Mouse (Mus musculus) embryo, embryonic 11 days (tissue): ENCODE measurements around the gene Fam167b.

Experiments
- DNase-seq: peaks from one replicate; pipeline ENCODE4 v3.0.0-alpha.2; 2015

The Fam167b gene

GRCm38 (mm10) chr4:129600233-129601158 lies 22.1 kb upstream of the Fam167b start, which contains the start of the genes Eif3i and Tmem234:
Gene Eif3i, minus strand, starts transcription at chr4:129600648.
Gene Tmem234, plus strand, starts transcription at chr4:129600668.
- DNase-seq: peak; percentile 92

- no peak for DNase-seq
These were observed 10.5 kb upstream of the Fam167b start for GRCm38 (mm10) chr4:129588865-129589264.

- no peak for DNase-seq
These were observed 8.6 kb upstream of the Fam167b start for GRCm38 (mm10) chr4:129586943-129587342.

- no peak for DNase-seq
These were observed 7.4 kb upstream of the Fam167b start for GRCm38 (mm10) chr4:129585773-129586172.

GRCm38 (mm10) chr4:129584884-129585608 lies 6.7 kb upstream of the Fam167b start:
- DNase-seq: peak; percentile 90

- peak; percentile 30 for DNase-seq
These were observed 6.0 kb upstream of the Fam167b start for GRCm38 (mm10) chr4:129584370-129584769.

- DNase-seq: no peak
These were observed 3.9 kb upstream of the Fam167b start for GRCm38 (mm10) chr4:129582251-129582650.

- DNase-seq: no peak
These were observed 2.0 kb upstream of the Fam167b start for GRCm38 (mm10) chr4:129580347-129580746.

- DNase-seq: no peak
These were observed 661 bp downstream of the Fam167b start for GRCm38 (mm10) chr4:129577688-129578087.

- DNase-seq: peak; percentile 86
These were observed 1.4 kb downstream of the Fam167b start for GRCm38 (mm10) chr4:129576863-129577491.

- DNase-seq: peak; percentile 21
These were observed 3.0 kb downstream of the Fam167b start for GRCm38 (mm10) chr4:129575171-129575844.

GRCm38 (mm10) chr4:129573430-129573829 lies 4.9 kb downstream of the Fam167b start, which contains the start of gene Lck:
Gene Lck, minus strand, starts transcription at chr4:129573641.
- no peak for DNase-seq

- no peak for DNase-seq
These were observed 5.3 kb downstream of the Fam167b start for GRCm38 (mm10) chr4:129573093-129573370.

GRCm38 (mm10) chr4:129572236-129573092 lies 5.9 kb downstream of the Fam167b start:
- DNase-seq: no peak

GRCm38 (mm10) chr4:129571551-129572084 lies 6.7 kb downstream of the Fam167b start:
- DNase-seq: no peak

GRCm38 (mm10) chr4:129570028-129570427 lies 8.3 kb downstream of the Fam167b start:
- DNase-seq: no peak

- DNase-seq: no peak
These were observed 10.0 kb downstream of the Fam167b start for GRCm38 (mm10) chr4:129568366-129568765.

- DNase-seq: no peak
These were observed 13.2 kb downstream of the Fam167b start for GRCm38 (mm10) chr4:129565139-129565538.

GRCm38 (mm10) chr4:129563718-129564117 lies 14.6 kb downstream of the Fam167b start:
- DNase-seq: peak; percentile 68

GRCm38 (mm10) chr4:129561184-129561583 lies 17.2 kb downstream of the Fam167b start:
- no peak for DNase-seq

GRCm38 (mm10) chr4:129558321-129558955 lies 19.9 kb downstream of the Fam167b start:
- no peak for DNase-seq
